Mouse (Mus musculus) heart, embryonic 16.5 days (tissue): Measurements from ENCODE around the gene Dnajc8. TPM values are rescaled to one million over a fixed set of nuclear protein-coding genes. Genes with fewer than 3 reads are reported as not detected.
"Not testable (repeated sequence)": the region's sequence is repeated elsewhere in the genome, so short reads cannot be mapped to it uniquely, and the experiment has no call there.

Experiments
- ATAC-seq: fragments of 200-750 bp; cut with Nextera tagmentation; replicated peaks from 2 replicates; pipeline ENCODE4 v1.8.0; 2017; ENCODE audit warnings: moderate number of reproducible peaks; ENCODE audit not compliant: insufficient read depth, low FRiP score; ENCODE audit errors: extremely low read depth
- H3K27ac ChIP-seq: fragments of 300-500 bp; sonication (generic); 2 replicates; pipeline ENCODE4 v1.5.1; 2014; ENCODE audit warnings: mild to moderate bottlenecking, low read length, control low read depth, moderate library complexity
- H3K27me3 ChIP-seq: fragments of 300-500 bp; sonication (generic); 2 replicates; pipeline ENCODE4 v1.6.1; 2014; ENCODE audit warnings: low read length, mixed read lengths; ENCODE audit not compliant: control insufficient read depth, insufficient read depth
- H3K36me3 ChIP-seq: fragments of 300-500 bp; sonication (generic); 2 replicates; pipeline ENCODE4 v1.6.1; 2014; ENCODE audit not compliant: control insufficient read depth, insufficient read depth
- H3K4me1 ChIP-seq: fragments of 300-500 bp; sonication (generic); 2 replicates; pipeline ENCODE4 v1.6.1; 2014; ENCODE audit warnings: low read length, mixed read lengths; ENCODE audit not compliant: control insufficient read depth, insufficient read depth
- H3K4me2 ChIP-seq: fragments of 300-500 bp; sonication (generic); 2 replicates; pipeline ENCODE4 v1.6.1; 2014; ENCODE audit warnings: low read depth, mild to moderate bottlenecking, control low read depth, low read length
- H3K4me3 ChIP-seq: fragments of 300-500 bp; sonication (generic); 2 replicates; pipeline ENCODE4 v1.5.1; 2014; ENCODE audit warnings: mild to moderate bottlenecking, control low read depth, low read length
- H3K9ac ChIP-seq: fragments of 300-500 bp; sonication (generic); 2 replicates; pipeline ENCODE4 v1.6.1; 2014; ENCODE audit warnings: low read length, control low read depth
- H3K9me3 ChIP-seq: fragments of 300-500 bp; sonication (generic); replicated peaks from 2 replicates; pipeline ENCODE4 v1.6.1; 2016; ENCODE audit warnings: low read length; ENCODE audit not compliant: control insufficient read depth
- WGBS: fragments of 180-500 bp; shearing (Covaris S2); extraction: QIAGEN DNeasy Blood & Tissue Kit; methylation state at CpG from one replicate; pipeline ENCODE4 v1.1.7; 2014; 5-methylcytosine and 5-hydroxymethylcytosine counted together
- polyA plus RNA-seq: library from polyadenylated mRNA; unstranded; fragments of >200 nt; fragmentation: Nextera tagmentation; extraction: Ambion mirVana; gene quantifications from 2 replicates; pipeline ENCODE4 v1.2.1, GENCODE M21; 2015

Dnajc8 gene
- polyA plus RNA-seq, 1 experiment from 2014 or later: 117 TPM

- Histone ChIP-seq H3K9me3 (no peaks in the 10 kb centered on the region), H3K27ac (no peak overlapping the region)
- WGBS: 29% methylated on average over 4 of the region's 4 CpGs
Observed at GRCm38 (mm10) chr4:132594191-132594590, 58.8 kb downstream of the Dnajc8 start.

GRCm38 (mm10) chr4:132598861-132599260, 63.5 kb downstream of the Dnajc8 start:
- Histone ChIP-seq H3K4me3 (no peak overlapping the region), H3K9ac (no peak overlapping the region), H3K4me2 (no peak overlapping the region), H3K4me1 (peaks cover 5% of the 10 kb centered on the region), H3K9me3 (no peaks in the 10 kb centered on the region), H3K27me3 (no peaks in the 10 kb centered on the region), H3K36me3 (no peaks in the 10 kb centered on the region), H3K27ac (no peak overlapping the region)
- WGBS: 81% methylated on average over 2 of the region's 2 CpGs
- ATAC-seq: no peak

More at GRCm38 (mm10) chr4:132594191-132594590, 58.8 kb downstream of the Dnajc8 start:
- peak; percentile 45; the same call in 1 of the 2 replicates for ATAC-seq
- Histone ChIP-seq H3K4me3 (no peak overlapping the region), H3K36me3 (no peaks in the 10 kb centered on the region), H3K9ac (no peak overlapping the region), H3K27me3 (no peaks in the 10 kb centered on the region), H3K4me1 (peaks cover 6% of the 10 kb centered on the region), H3K4me2 (no peak overlapping the region)

DNA sequence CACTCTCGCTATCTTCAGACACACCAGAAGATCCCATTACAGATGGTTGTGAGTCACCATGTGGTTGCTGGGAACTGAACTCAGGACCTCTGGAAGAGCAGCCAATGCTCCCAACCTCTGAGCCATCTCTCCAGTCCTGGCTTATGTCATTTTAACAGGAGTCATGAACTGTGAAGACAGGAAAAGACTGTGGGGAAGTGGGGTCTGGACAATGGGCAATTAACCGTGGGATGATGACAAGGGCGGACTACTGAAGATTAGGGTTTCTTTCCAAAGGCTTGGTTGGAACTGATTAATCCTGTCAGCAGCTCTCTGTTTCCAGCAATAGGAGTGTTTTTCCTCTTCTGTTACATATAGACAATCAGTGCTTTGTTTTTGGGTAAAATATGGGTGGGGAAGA, 64.4 kb downstream of the Dnajc8 start:
- ATAC-seq: peak; percentile 67; the same call in 1 of the 2 replicates
- H3K27ac ChIP-seq: no peak overlapping the region
- H3K9me3 ChIP-seq: no peaks in the 10 kb centered on the region
- H3K9ac ChIP-seq: no peak overlapping the region
- H3K4me3 ChIP-seq: no peak overlapping the region
- 43% methylated on average over 3 of the region's 3 CpGs for WGBS
- H3K27me3 ChIP-seq: no peaks in the 10 kb centered on the region
- H3K36me3 ChIP-seq: no peaks in the 10 kb centered on the region
- no peaks in the 10 kb centered on the region for H3K4me1 ChIP-seq
- no peak overlapping the region for H3K4me2 ChIP-seq

- H3K4me2 ChIP-seq: no peak overlapping the region
- H3K9ac ChIP-seq: no peak overlapping the region
- H3K36me3 ChIP-seq: no peaks in the 10 kb centered on the region
- H3K4me3 ChIP-seq: no peak overlapping the region
- H3K9me3 ChIP-seq: no peaks in the 10 kb centered on the region
- no peaks in the 10 kb centered on the region for H3K27me3 ChIP-seq
- no peak for ATAC-seq
- H3K27ac ChIP-seq: no peak overlapping the region
- no peaks in the 10 kb centered on the region for H3K4me1 ChIP-seq
- 75% methylated on average over 6 of the region's 6 CpGs for WGBS
Observed at GRCm38 (mm10) chr4:132600465-132600864, 65.1 kb downstream of the Dnajc8 start.

DNA sequence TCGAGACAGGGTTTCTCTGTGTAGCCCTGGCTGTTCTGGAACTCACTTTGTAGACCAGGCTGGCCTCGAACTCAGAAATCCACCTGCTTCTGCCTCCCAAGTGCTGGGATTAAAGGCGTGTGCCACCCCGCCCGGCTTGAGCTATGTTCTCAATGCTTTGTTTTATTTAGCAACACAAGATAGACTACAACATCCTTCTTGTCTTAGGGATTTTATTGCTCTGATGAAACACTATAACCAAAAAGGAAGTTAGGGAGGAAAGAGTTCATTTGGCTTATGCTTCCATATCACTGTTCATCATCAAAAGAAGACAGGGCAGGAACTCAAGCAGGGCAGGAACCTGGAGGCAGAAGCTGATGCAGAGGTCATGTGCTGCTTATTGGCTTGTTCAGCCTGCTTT, 65.9 kb downstream of the Dnajc8 start:
- H3K9me3 ChIP-seq, H3K27me3 ChIP-seq, H3K27ac ChIP-seq, H3K36me3 ChIP-seq, H3K4me3 ChIP-seq, H3K9ac ChIP-seq, H3K4me1 ChIP-seq, ATAC-seq, H3K4me2 ChIP-seq: not testable (repeated sequence)
- 85% methylated on average over 5 of the region's 5 CpGs for WGBS

Other genes with a start within 250 kb of the Dnajc8 start
- gene Rab42, start 232.2 kb upstream of the Dnajc8 start, polyA plus RNA-seq: 2.1 and 2.6 TPM in 2 replicates
- 71.5 and 72.2 TPM in 2 replicates for gene Trnau1ap, start 206.0 kb upstream of the Dnajc8 start, polyA plus RNA-seq
- gene Rcc1, start 181.9 kb upstream of the Dnajc8 start, polyA plus RNA-seq: 41.7 and 44.4 TPM in 2 replicates
- gene Phactr4, start 113.1 kb upstream of the Dnajc8 start, polyA plus RNA-seq: 15.8 and 16.5 TPM in 2 replicates
- gene Med18, start 71.6 kb upstream of the Dnajc8 start, polyA plus RNA-seq: 14.5 and 15.9 TPM in 2 replicates
- 5.9 and 7.2 TPM in 2 replicates for gene Sesn2, start 25.0 kb upstream of the Dnajc8 start, polyA plus RNA-seq
- 1,312 and 1,561 TPM in 2 replicates for gene Atpif1, start 1.9 kb upstream of the Dnajc8 start, polyA plus RNA-seq
- 0.60 and 0.68 TPM in 2 replicates for gene Ptafr, start 28.5 kb downstream of the Dnajc8 start, polyA plus RNA-seq
- gene Eya3, start 103.4 kb downstream of the Dnajc8 start, polyA plus RNA-seq: 21.1 and 22.4 TPM in 2 replicates
- 2.8 and 2.9 TPM in 2 replicates for gene Xkr8, start 197.0 kb downstream of the Dnajc8 start, polyA plus RNA-seq
- gene Smpdl3b, start 221.7 kb downstream of the Dnajc8 start, polyA plus RNA-seq: 3.9 and 5.1 TPM in 2 replicates
- gene Rpa2, start 232.8 kb downstream of the Dnajc8 start, polyA plus RNA-seq: 68.6 and 72.8 TPM in 2 replicates